Mouse (Mus musculus): ENCODE measurements around the gene Hecw2.

The Hecw2 gene

DNA sequence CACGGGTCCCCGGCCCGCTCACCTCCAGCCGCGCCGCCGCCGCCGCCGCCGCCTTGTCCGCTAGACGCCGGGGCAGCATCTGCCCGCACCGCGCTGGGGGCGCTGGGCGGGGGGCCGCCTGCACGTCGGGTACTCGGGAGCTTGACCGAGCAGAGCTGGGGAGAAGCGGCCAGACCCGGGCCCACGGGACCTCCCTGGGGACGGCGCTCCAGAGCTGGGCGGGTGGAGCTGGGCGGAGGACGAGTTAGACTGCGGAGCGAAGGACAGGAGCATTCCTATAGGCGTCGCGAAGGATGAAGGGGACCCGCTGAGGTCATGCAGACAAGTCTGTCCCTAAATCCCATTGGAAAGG is at the start of gene Hecw2:
Gene Hecw2 (minus strand): TSS at position 215 of the 352 bp plus-strand sequence.
- H3K27me3 ChIP-seq (ENCODE audit: insufficient read depth, low read length) = peaks cover 60% of the 10 kb centered on the region
- TF ChIP-seq NANOG (IDR thresholded peaks at IDR 0.05; ENCODE audit: borderline replicate concordance, low read length) (no peak), POU5F1 (IDR thresholded peaks at IDR 0.05; ENCODE audit: borderline replicate concordance, low read length) (no peak), CTCF (conservative IDR thresholded peaks at IDR 0.05; ENCODE audit: low read length) (no peak)
- no peaks in the 10 kb centered on the region; the same call in 1 of the 2 replicates for H3K4me1 ChIP-seq (replicated peaks; ENCODE audit: low read depth, low read length)
- H3K36me3 ChIP-seq (ENCODE audit: insufficient read depth, low read length) = no peaks in the 10 kb centered on the region
- peak within 1 kb of the TSS; percentile 85 for H3K4me3 ChIP-seq (replicated peaks; ENCODE audit: low read length)
- no peaks in the 10 kb centered on the region for H3K9me3 ChIP-seq (ENCODE audit: low read length)

DNA sequence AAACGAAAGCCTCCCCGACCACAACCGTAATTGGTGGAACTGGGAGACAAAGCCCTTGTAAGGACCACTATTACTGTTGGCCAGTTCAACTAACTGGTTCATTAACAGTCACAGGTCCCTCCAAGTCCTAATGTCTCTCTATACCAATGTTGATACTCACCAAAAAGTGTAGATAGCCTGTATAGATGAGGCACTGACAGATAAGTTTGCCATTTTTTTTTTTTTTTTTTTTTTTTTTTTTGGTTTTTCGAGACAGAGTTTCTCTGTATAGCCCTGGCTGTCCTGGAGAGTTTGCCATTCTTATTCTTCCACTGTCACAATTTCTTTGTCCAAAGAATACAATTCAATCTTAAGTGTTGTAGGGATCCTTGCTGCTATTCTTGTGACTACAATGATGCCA is 47.8 kb upstream of the Hecw2 start:
- Histone ChIP-seq H3K27me3 (ENCODE audit: insufficient read depth, low read length) (no peaks in the 10 kb centered on the region), H3K4me1 (replicated peaks; ENCODE audit: low read depth, low read length) (no peaks in the 10 kb centered on the region), H3K9me3 (ENCODE audit: low read length) (no peaks in the 10 kb centered on the region), H3K36me3 (ENCODE audit: insufficient read depth, low read length) (no peaks in the 10 kb centered on the region), H3K4me3 (replicated peaks; ENCODE audit: low read length) (no peak overlapping the region)
- no peak for TF ChIP-seq POU5F1 (IDR thresholded peaks at IDR 0.05; ENCODE audit: borderline replicate concordance, low read length)
- TF ChIP-seq CTCF (conservative IDR thresholded peaks at IDR 0.05; ENCODE audit: low read length) = no peak
- no peak for TF ChIP-seq NANOG (IDR thresholded peaks at IDR 0.05; ENCODE audit: borderline replicate concordance, low read length)

DNA sequence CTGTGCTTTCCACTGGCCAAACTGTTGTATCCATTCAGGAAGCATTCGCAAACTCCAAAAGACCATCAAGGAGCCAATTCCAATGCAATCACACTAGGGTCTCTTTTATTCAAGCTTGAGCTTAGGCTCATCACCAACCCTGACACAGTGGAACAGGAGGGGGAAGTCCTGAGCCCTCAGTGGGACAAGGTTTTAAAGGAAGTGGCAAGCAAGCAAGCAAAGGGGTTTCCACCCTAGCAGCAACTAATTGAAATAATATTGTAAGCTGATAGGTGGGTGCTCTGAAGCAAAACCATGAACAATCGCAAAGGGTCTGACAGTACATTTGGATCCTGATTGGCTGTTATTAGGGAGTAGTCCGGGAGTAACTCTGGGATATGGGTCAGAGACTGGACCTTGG is 25.3 kb upstream of the Hecw2 start:
- H3K4me3 ChIP-seq (replicated peaks; ENCODE audit: low read length) = no peak overlapping the region
- TF ChIP-seq NANOG (IDR thresholded peaks at IDR 0.05; ENCODE audit: borderline replicate concordance, low read length) (no peak), POU5F1 (IDR thresholded peaks at IDR 0.05; ENCODE audit: borderline replicate concordance, low read length) (no peak), CTCF (conservative IDR thresholded peaks at IDR 0.05; ENCODE audit: low read length) (no peak)
- no peaks in the 10 kb centered on the region for H3K36me3 ChIP-seq (ENCODE audit: insufficient read depth, low read length)
- no peaks in the 10 kb centered on the region for H3K27me3 ChIP-seq (ENCODE audit: insufficient read depth, low read length)
- H3K9me3 ChIP-seq (ENCODE audit: low read length) = no peaks in the 10 kb centered on the region
- 0 out of 2 replicates have a peak, but pooled peaks cover 3% of the 10 kb centered on the region for H3K4me1 ChIP-seq (replicated peaks; ENCODE audit: low read depth, low read length)

DNA sequence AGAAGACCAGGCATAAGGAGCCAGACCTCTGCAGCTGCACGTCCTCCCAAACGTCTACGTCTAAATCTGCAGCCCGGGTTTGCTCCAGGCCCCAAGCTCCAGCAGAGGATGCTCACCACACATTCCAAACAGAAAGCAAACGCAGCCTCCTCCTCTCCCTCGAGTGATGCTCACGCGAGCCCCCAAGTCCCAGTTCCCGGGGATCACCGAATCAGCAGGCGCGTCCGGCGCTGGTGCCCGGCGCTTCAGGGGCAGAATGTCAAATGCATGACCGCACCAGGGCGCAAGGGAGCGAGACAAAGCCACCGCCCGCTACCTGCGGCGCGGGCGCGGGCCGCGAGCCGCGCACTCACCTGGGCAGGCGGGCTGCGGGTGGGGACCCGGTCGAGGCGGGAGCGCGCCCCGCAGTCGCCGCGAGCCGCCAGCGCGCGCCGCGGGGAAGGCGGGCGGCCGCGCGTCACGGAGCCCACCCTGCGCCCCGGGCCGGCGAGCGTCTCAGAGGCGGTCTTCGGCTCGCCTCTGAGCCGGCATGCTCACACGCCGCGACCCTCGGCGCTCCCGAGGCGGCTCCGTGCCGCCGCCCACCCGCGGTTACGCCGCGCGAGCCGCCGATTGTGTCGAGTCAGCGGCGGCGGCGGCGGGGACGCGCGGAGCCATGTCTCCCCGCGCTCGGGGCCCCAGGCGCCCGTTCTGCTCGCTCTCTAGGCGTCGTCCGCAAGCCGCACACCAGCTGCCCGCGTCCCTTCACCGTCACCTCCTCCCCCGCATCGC is 600 bp downstream of the Hecw2 start:
- H3K4me1 ChIP-seq (replicated peaks; ENCODE audit: low read depth, low read length) = no peaks in the 10 kb centered on the region; the same call in 1 of the 2 replicates
- H3K27me3 ChIP-seq (ENCODE audit: insufficient read depth, low read length) = peaks cover 60% of the 10 kb centered on the region
- H3K4me3 ChIP-seq (replicated peaks; ENCODE audit: low read length) = peak overlapping the region; percentile 85
- H3K9me3 ChIP-seq (ENCODE audit: low read length) = no peaks in the 10 kb centered on the region
- no peak for TF ChIP-seq NANOG (IDR thresholded peaks at IDR 0.05; ENCODE audit: borderline replicate concordance, low read length)
- no peaks in the 10 kb centered on the region for H3K36me3 ChIP-seq (ENCODE audit: insufficient read depth, low read length)

DNA sequence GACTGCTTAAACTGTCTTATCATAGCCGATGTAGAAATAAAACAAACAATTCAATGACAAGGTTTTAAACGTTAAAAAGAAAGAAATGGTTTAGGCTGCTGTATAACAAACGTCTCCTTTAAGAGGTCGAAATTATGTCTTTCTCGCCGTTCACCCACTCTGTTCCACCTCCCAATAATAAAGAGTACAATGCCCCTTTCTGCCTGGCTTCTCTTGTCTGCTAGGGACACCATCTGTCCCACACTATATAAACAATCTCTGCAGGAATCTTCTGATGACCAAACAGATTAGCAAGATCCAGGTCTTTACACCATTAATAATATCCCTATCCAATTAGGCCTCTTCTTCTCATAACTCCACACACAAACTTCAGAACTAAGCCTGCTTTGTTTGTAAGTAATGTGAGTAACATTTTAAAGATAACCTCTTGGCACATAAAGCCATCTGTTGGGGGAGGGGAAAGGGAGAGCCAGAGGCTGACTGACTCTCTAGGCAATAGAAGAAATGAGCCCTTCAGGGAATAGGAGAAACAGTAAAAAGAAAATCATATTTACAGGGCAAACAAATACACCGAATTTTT is 1.7 kb downstream of the Hecw2 start:
- H3K4me1 ChIP-seq (replicated peaks; ENCODE audit: low read depth, low read length) = no peaks in the 10 kb centered on the region; the same call in 1 of the 2 replicates
- H3K36me3 ChIP-seq (ENCODE audit: insufficient read depth, low read length) = no peaks in the 10 kb centered on the region
- H3K4me3 ChIP-seq (replicated peaks; ENCODE audit: low read length) = no peak overlapping the region
- TF ChIP-seq POU5F1 (IDR thresholded peaks at IDR 0.05; ENCODE audit: borderline replicate concordance, low read length) (no peak), NANOG (IDR thresholded peaks at IDR 0.05; ENCODE audit: borderline replicate concordance, low read length) (no peak), CTCF (conservative IDR thresholded peaks at IDR 0.05; ENCODE audit: low read length) (no peak)
- peaks cover 60% of the 10 kb centered on the region for H3K27me3 ChIP-seq (ENCODE audit: insufficient read depth, low read length)
- H3K9me3 ChIP-seq (ENCODE audit: low read length) = no peaks in the 10 kb centered on the region

DNA sequence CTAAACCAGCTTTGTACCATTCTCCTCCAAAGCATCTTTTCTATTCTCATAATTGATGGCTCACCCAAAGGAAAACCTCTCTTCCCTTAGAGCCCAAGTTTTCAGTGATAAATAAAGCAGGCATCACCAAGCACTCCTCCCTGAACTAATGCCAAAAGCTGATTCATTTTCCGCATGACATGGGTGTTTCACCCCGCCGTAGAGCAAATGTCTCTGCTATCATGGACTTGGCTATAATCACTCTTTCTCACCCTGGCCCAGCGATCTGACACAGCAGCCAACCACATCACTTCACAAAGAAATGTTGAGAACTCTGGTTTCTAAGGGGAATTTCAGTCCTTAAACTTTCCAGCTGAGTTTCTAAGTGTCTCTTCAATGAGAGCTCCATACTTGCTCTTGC is 7.4 kb downstream of the Hecw2 start:
- TF ChIP-seq POU5F1 (IDR thresholded peaks at IDR 0.05; ENCODE audit: borderline replicate concordance, low read length) = no peak
- TF ChIP-seq NANOG (IDR thresholded peaks at IDR 0.05; ENCODE audit: borderline replicate concordance, low read length) = no peak
- no peak for TF ChIP-seq CTCF (conservative IDR thresholded peaks at IDR 0.05; ENCODE audit: low read length)
- peaks cover 26% of the 10 kb centered on the region for H3K27me3 ChIP-seq (ENCODE audit: insufficient read depth, low read length)
- no peak overlapping the region for H3K4me3 ChIP-seq (replicated peaks; ENCODE audit: low read length)

DNA sequence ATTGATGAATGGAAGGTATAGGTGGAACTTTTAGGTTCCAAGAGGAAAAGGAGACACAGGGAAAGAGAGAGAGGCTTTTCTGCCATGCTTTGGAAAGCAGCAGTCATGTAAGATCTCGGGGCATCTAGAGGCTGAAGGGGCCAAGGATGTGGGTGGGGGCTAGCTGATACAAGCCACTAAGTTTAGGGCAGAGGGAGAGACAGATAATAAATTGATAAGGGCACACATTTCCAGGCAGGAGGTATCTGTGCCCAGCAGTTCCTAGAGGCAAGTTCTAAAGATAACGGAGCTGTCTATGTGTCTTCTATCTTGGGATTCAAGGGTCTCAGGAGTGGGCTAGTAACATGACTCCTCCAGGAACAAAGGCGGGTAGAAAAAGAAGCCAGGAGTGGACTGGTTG is 8.6 kb downstream of the Hecw2 start:
- peaks cover 3% of the 10 kb centered on the region; the same call in 1 of the 2 replicates for H3K4me1 ChIP-seq (replicated peaks; ENCODE audit: low read depth, low read length)
- H3K27me3 ChIP-seq (ENCODE audit: insufficient read depth, low read length) = peaks cover 17% of the 10 kb centered on the region
- no peaks in the 10 kb centered on the region for H3K9me3 ChIP-seq (ENCODE audit: low read length)
- H3K36me3 ChIP-seq (ENCODE audit: insufficient read depth, low read length) = no peaks in the 10 kb centered on the region
- TF ChIP-seq NANOG (IDR thresholded peaks at IDR 0.05; ENCODE audit: borderline replicate concordance, low read length) (no peak), CTCF (conservative IDR thresholded peaks at IDR 0.05; ENCODE audit: low read length) (no peak), POU5F1 (IDR thresholded peaks at IDR 0.05; ENCODE audit: borderline replicate concordance, low read length) (no peak)
- no peak overlapping the region for H3K4me3 ChIP-seq (replicated peaks; ENCODE audit: low read length)

More for the DNA sequence above, 7.4 kb downstream of the Hecw2 start:
- no peaks in the 10 kb centered on the region for H3K9me3 ChIP-seq (ENCODE audit: low read length)
- H3K4me1 ChIP-seq (replicated peaks; ENCODE audit: low read depth, low read length) = peaks cover 3% of the 10 kb centered on the region; the same call in 1 of the 2 replicates
- H3K36me3 ChIP-seq (ENCODE audit: insufficient read depth, low read length) = no peaks in the 10 kb centered on the region

DNA sequence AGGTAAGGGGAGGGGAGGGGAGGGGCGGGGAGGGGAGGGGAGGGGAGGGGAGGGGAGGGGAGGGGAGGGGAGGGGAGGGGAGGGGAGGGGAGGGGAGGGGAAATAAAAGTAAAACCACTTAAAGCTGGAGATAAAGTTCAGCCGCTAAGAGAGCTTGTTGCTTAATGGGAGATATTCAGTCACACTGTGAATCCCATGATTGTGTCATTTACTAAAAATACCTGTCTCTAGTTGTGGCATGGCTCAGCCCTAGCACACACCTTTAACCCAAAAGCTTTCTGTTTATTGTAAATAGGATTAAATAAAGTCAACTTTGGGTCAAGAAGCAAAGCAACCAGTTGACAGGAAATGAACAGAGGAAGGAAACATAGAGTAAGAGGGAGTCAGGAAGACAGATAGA is 14.3 kb downstream of the Hecw2 start:
- no peak for TF ChIP-seq NANOG (IDR thresholded peaks at IDR 0.05; ENCODE audit: borderline replicate concordance, low read length)
- no peak for TF ChIP-seq CTCF (conservative IDR thresholded peaks at IDR 0.05; ENCODE audit: low read length)
- no peak for TF ChIP-seq POU5F1 (IDR thresholded peaks at IDR 0.05; ENCODE audit: borderline replicate concordance, low read length)
- H3K4me1 ChIP-seq (replicated peaks; ENCODE audit: low read depth, low read length) = peaks cover 3% of the 10 kb centered on the region; the same call in 1 of the 2 replicates

More for the DNA sequence above, 14.3 kb downstream of the Hecw2 start:
- no peaks in the 10 kb centered on the region for H3K36me3 ChIP-seq (ENCODE audit: insufficient read depth, low read length)
- H3K9me3 ChIP-seq (ENCODE audit: low read length) = no peaks in the 10 kb centered on the region
- H3K27me3 ChIP-seq (ENCODE audit: insufficient read depth, low read length) = peaks cover under 1% of the 10 kb centered on the region; the same call in 1 of the 2 replicates
- no peak overlapping the region for H3K4me3 ChIP-seq (replicated peaks; ENCODE audit: low read length)
